Mouse (Mus musculus): ENCODE measurements around the gene Cyp2c23.

The Cyp2c23 gene

GRCm38 (mm10) chr19:43972129-43972528 lies 56.9 kb downstream of the Cyp2c23 start:
- no peak for DNase-seq (ENCODE audit: low spot score)

- no peak for DNase-seq (ENCODE audit: low spot score)
Measured at GRCm38 (mm10) chr19:43968436-43969026, 60.5 kb downstream of the Cyp2c23 start.

DNA sequence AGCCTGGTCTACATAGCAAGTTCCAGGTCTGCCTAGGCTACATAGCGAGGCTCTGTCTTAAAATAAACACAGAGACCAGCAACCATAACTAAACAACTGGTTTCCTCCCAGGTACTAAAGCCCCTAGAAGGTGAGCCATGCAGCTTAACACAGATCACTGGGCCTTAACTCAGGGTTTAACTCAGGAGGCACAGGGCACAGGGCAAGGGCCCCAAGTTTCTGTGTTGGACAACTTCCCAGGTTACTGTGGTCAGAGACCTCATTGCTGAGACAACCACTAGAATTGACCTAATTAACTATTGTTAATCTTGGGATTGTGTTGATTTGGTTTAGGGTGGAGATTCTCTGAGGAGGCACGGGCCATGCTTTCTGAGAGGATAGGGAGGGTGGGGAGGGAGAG lies 62.5 kb downstream of the Cyp2c23 start:
- no peak for DNase-seq (ENCODE audit: low spot score)

- no peak for DNase-seq (ENCODE audit: low spot score)
Measured at GRCm38 (mm10) chr19:43965496-43966085, 63.4 kb downstream of the Cyp2c23 start.

DNA sequence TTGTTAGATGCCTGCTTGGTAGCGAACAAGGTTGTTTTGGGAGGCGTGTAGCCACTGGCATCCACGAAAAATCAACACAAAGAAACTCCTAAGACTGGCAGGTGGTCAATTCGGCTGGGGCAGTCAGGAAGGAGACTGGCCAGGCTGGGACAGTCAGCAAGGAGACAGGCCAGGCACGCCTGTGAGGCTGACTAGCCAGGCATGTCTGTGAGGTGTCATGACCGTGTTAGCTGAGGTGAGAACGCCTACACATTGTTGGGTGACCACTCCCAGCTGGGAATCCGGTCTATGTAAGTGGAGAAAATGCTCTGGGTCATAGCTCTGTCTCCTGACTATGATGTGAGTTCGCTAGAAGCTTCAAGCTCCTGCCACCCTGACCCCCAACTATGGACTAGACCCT lies 66.2 kb downstream of the Cyp2c23 start:
- DNase-seq (ENCODE audit: low spot score): no peak

GRCm38 (mm10) chr19:43961185-43961584 lies 67.8 kb downstream of the Cyp2c23 start:
- peak; percentile 5 for DNase-seq (ENCODE audit: low spot score)

GRCm38 (mm10) chr19:43960014-43960413 lies 69.0 kb downstream of the Cyp2c23 start:
- DNase-seq (ENCODE audit: low spot score): no peak

- DNase-seq (ENCODE audit: low spot score): peak; percentile 37
Measured at GRCm38 (mm10) chr19:43959162-43959561, 69.8 kb downstream of the Cyp2c23 start.

- DNase-seq (ENCODE audit: low spot score): no peak
Measured at GRCm38 (mm10) chr19:43957881-43958280, 71.1 kb downstream of the Cyp2c23 start.

- DNase-seq (ENCODE audit: low spot score): no peak
Measured at GRCm38 (mm10) chr19:43957402-43957801, 71.6 kb downstream of the Cyp2c23 start.

DNA sequence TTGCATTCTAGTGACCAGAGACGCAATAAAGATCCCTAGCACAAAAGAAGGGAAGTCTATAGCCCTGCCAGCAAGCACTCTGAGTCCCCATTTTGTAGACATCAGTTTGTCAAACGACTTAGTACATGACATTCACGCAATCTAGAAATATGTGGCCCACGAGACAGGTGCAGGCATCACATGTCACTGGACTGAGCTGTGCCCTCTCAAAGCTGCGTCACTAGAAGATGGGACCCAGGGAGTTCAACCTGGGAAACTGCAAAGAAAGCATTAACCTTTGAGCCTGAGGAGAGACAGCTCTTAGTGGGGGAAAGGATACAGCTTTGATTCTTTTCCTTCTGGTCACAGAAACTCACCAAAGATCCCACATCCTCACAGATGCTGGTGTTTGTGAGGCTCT lies 73.7 kb downstream of the Cyp2c23 start:
- no peak for DNase-seq (ENCODE audit: low spot score)

Data from T-cell, adult 2 months (primary cell).